Mouse (Mus musculus) MN1 (cell line): ENCODE measurements around the gene Stab2.

Experiments used
- DNase-seq: peaks from one replicate; pipeline ENCODE4 v3.0.0-alpha.2; 2016; ENCODE audit warnings: low spot score

The Stab2 gene

DNA sequence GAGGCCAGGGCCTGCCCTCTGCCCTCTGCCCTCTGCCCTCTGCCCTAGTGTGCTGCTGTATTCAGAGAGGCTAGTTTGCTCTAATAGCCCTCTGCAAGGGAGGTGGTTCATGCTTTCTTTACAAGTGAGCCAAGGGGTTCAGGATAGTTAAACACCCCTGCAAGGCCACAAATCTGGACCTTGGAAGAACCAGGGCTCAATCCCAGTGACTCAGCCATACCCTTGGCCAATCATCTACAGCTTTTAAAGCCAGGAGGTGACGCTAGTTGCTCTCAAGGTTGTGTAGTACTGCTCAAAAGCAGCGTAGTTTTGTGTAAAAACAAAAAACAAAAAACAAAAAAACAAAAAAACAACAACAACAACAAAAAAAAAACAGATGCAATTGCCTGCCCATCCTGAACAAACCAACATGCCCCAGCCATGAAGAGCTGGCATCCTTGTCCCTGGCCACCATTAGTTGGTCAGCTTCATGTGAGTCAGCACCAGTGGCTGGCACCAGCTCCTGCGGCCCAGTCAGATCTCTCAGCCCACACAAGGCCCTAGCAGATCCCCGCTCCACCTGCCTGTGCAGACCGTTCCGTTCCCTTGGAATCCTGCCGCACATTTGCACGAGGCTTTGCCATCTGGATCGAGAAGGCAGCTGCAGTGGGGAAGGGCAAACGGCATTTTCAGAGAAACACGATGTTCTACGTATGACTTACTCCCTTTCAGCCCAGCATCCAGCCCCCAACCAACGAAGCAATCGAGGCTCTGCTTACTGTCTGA lies 117.5 kb downstream of the Stab2 start:
- DNase-seq, result no peak

DNA sequence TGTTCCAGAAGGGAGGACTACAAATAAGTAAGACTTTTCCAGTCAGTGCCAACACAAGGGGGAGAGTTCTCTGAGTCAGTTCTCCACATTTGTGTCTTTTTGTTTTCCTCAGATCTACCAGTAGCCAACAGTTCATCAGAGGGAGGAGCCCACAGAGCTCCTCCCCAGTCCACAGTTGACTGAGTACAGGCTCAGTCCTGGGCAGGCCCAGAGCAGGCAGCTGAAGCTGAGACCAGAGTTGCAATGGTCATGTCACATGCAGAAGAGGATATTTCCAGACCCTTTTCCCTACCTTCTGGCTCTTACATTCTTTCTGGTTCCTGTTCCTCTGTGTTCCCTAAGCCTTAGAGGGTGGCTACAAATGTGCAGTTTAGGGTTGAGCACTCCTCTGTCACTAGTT lies 118.4 kb downstream of the Stab2 start:
- no peak for DNase-seq

DNA sequence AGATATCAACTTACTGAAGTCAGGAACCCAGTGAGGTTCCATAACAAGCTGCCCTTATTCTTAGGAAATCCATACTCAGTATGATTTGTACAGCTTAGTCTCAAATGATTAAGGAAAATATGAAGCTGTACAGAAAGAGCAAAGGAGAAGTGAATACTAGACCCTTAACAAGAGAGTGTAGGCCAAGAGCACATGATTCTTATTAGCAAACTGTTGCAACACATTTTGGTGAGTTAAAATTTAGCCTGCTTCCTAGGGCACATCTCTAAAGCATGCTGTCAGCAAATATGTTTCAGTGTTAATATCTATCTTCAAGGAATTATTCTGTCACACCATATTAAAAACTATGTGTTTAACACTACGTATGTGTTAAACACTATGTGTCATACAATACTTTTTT lies 121.4 kb downstream of the Stab2 start:
- no peak for DNase-seq

DNA sequence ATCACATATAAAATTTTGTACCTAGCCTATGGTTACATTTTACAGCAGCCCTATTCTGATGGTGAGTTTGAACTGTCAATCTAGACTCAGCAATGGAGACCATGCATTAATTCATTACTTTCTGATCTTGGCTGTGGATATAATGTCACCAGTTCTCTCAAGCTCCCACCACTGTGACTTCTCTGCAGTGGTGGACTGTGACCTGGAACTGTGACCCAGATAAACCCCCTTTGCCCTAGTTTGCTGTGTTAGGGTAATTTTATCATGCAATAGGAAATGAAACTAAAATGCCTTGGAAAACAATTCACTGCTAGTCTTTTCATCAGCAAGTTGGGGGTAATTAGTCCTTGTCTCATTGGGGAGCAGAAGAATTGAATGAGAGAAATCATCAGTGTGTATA lies 126.4 kb downstream of the Stab2 start:
- DNase-seq, result no peak

DNA sequence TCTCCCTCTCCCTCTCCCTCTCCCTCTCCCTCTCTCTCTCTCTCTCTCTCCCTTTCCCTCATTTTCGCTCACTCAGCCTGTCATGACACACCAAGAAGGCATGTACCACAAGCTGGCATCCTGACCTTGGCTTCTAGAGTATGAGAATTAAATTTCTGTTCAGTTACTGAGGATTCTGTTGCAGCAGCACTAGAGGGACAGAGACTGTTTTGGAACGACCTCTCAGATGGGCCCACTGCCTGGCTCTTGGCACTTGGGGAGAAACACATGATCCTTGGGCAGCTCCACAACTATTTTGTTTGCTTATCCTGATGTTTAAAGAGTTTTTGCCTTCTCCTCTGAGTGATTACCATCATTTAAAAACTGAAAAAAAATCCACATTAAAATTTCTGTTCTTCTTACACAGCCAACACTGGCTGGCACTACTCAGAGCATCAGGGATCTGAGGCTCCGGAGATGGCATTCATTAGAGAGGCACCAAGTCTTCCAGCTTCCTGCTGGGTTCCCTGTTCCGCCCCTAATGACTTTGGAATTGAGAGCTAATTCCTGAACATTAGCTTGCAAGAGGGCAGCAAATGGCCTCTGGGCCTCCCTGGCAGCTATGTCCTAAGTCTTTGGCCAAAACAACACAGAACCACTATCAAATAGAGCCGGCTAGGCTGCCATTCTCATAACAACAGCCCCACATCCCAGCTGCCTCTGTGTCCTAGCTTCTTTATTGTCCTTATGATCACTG lies 127.6 kb downstream of the Stab2 start:
- no peak for DNase-seq

DNA sequence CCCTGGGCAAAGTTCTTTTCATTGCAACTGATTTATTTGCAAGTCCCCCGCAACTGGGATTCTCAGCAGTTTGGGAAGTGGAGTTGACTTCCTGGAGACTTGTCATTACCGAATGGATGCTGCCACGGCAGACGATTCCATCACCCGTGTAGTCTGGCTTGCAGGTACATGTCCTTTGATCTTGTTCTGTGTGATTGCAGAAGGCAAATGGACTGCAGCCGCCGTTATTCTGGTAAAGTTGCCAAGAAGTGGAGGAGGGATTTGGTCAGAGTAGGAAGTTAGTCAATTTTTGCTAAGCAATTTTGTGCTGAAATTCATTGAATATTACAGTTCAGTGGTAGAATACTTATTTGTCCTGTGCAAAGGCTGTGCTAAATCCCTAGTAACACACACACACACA lies 129.1 kb downstream of the Stab2 start:
- DNase-seq, result no peak

DNA sequence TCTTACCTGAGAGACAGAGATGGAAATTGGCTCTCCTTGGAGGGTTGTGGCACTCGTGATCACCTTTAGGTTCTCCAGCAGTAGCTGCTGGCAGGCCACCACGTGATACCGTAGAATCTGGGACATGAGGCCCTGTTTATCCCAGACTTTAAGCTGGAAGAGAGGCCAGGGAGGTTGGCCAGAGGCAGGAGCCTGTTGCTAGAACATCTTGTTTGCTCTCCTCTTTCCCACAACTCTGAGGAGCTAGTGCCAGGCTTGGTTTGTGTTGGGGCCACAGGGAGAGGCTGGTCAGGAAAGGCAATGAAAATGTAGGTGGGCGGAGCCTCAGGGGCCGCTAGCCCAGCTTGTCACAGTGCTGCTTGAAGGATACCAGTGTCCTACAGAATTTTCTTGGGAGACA lies 135.2 kb downstream of the Stab2 start:
- no peak for DNase-seq

DNA sequence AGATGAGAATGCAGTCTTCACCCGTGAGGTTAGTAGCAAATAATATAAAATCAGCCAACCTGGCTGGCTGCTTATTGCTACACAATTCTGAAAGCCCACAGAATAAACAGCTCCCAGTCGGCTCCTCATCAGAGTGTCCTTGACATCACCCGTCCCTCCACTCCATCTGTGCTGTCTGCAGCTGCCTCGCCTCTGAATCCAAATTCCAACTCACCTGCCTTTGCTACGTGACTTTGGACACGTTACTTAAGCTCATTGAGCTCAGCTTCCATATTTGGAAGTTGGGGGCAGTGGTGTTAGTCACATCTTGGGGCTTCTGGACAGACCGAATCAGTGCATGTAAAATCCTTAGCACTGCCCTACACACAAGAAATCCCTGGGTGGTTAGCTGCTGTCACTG lies 135.7 kb downstream of the Stab2 start:
- DNase-seq, result no peak

DNA sequence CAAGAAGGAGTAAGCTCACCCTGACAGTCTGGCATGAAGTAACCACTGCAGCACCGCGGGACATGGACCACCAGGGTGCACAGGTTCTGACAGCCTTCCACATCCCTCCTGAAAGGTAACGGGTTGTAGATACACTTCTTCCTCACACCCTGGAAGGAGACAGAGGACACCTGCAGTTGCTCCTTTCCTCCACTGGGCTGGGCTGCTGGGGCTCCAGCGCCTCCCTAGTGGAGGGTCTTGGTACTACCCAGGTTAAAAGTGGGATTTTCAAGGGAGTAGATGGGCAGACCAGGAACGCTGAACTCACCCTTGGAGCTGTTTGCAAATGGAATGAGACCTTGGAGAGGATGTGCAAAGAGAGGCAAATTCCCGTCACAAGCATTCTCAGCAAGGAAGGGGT lies 144.4 kb downstream of the Stab2 start:
- DNase-seq, result no peak

DNA sequence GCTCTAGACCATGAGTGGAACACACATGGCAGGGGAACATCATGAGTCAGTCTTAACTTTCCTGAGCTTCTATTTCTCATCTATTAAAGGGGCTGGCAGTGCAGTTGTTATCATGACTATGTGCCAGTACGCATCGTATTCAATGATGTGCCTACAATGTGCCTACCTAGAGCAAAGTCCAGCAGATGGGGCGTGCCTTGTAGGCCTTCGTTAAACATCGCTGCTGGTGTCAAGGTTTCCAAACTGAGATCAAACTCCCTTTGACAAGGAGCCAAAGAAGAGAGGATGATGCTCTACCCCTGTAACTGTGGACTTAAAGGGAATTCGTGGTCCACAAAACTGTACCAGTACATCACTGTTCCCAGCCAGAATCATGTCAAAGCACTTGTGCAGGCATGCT lies 145.3 kb downstream of the Stab2 start:
- DNase-seq, result no peak

DNA sequence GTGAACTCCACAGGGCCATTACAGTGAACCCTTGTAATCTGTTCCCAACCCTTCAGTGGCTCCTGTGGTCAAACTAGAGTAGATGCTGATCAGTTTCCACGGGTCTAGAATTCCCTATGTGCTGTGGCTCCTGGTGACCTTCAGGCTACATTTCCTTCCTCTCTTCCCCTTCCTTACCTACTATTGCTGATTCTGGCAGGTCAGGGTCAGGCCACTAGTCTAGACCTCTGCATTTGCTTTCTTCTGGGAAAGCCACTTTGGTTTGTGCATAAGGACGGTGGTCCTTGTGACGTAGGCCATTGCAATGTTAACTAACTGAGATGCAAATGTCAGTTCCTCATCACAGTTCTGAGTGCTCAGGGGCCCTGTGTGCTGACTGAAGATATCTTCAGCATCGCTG lies 147.4 kb downstream of the Stab2 start:
- DNase-seq, result no peak

DNA sequence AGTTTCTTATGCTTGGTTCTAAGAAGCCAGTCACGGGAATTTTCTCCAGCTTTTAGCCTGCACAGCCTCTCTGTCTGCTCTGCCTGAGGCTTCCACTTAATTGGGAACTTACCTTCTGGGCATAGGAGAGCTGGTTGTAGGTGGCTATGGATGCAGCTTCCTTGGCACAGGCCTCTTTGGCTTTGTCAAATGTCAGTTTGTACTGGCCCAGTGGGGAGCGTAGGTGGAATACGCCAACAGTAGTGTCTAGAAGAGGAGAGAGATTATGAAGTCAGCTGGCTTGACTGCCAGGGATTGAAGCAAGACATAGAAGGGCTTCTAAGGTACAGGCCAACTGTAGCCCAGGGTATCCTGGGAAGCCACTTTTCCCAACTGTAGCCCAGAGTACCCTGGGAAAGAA lies 154.4 kb downstream of the Stab2 start:
- DNase-seq, result no peak

DNA sequence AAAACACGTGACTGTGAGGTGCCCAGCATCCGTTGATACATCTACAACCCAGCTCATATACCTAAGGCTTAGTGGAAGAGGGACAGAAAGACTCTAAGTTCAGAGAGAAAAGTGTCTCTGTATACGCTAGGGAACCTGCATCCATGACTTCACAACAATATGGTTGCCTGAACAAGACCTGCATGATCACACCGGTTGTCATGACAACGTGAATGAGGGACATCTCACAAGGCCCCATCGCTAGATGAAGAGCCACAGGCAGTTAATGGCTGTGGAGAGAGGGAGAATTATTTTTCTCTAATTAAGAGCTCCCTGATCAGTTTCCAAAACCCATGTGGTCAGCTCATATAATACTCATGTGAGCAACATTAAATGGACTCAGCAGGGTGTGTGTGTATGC lies 155.7 kb downstream of the Stab2 start:
- DNase-seq, result no peak

DNA sequence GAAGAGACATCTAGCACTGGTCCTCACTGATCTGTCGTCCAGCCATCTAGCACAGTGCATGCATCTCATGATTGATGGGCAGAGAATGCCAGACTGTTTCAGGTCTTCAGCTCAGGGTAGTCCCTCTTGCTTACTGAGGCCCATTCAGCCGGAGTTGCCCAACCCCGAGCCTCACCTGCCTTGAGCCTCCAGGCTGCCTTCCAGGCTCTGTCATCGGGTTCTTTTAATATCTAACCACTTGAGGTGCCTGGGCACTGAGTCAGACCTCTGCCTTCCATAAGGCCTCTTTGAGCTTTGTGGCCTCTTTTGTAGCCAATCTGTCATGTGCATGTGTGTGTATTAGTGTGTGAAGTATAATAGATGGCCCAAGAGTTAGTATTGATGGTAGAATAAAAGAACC lies 158.3 kb downstream of the Stab2 start:
- DNase-seq, result no peak

DNA sequence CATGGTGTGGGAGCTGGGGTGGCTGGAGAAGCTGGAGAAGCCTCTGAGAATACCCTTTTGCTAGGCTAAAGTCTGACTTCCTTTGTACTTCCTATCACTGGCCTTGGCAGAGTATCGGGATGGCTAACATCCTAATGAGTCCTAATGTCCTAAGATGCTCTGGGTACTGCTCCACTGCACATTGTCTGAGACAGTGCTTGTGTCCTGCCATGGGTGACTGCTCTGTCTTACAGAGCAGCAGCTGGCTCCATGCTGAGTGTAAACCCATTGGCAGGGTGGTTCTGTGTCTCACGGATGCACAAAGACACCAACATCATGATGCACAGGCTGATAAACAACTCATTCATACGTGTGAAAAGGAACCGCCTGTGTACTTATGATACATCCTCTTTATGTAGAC lies 158.7 kb downstream of the Stab2 start:
- DNase-seq, result no peak

DNA sequence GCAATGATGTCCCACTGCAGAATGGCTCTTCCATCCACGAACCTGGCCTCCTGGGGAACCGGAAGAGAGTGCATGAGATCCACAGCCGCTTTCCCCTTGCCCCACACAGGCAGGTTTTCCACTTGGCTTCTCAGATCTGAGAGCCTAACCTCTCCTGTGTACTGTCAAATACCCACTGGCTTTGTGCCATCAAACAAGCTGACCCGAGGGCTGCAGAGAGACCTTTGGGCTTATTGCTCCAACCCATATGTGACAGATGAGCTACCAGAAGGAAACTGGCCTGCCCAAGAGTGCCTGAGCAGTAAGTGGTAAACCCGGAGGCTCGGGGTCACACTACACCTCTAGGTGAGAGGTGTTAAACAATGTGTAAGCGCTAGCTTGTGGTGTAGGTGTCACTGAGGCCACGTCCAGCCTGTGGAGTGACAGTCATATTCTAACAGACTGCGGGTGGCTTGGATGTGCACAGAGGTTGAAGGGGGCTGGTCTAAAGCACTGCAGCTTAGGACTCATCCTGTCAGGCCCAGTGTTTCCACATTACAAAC lies 160.8 kb downstream of the Stab2 start:
- no peak for DNase-seq

DNA sequence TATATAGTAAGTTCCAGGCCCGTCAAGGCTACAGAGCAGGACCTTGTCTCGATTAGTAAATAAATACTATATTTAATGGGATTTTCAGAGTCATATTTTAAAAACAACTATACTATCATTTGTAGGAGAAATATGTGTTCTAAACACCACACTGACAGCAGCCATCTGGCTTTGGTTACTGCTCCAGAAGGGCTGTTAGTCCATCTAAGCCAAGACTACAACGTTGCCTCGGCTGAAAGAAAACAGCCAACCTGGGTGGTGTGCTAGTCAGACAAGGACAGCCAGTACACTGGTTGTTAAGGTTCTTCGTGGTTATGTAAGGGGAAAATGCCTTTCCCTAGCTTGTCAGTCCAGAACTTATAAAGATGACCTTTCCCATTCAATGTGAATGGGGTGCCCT lies 165.2 kb downstream of the Stab2 start:
- no peak for DNase-seq

DNA sequence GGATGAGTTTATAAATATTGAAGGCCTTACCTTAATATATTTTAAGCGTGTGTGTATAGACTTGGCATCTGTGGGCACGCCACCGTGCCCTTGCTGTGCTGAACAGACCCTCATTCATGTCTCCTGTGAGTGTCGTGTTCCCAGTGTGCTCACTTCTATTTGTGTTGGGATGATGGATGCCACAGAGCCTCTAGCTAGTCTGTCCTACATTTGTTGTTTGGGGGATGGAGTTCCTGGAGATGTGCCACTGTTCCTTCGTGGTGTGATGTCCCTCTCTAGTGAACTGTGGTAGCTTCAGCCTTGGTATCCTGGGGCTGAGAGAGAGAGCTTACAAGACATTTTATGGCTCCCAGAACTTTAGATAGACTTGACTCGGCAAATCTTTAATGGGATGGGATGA lies 169.0 kb downstream of the Stab2 start:
- DNase-seq, result no peak

DNA sequence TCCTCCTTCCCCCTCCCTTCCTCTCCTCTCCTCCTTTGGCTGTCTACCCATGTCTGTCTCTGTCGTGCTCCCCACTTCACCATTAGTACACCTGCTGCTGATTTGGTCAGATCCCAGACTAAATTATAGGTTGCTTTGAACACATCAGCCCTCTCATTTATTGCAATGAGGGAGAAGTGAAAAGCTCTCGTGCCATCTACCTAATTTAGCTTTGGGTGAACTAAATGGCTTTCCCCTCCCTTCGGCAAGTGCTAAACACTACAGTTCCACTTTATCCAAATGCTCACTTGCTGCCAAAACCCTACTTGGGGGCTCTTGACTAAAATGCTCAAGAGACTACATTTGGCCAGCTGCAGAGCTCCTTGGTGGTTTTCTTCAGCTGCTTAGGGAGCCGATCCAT lies 171.0 kb downstream of the Stab2 start:
- DNase-seq, result no peak

DNA sequence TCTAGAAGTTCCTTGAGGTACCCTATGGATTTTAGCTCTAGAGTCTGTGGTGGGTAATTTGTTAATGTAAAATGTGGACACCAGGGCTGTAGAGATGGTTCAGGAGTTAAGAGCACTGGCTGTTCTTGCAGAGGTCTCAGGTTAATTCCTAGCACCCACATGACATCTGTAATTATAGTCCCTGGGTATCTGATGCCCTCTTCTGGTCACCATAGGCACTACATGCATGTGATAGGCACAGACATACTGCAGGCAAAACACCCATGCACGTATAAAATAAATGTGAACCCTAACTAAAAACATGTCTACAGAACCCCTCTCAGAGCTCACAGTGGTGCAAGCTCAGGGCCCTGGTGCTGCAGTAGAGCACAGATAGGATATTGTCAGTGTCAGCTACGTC lies 178.3 kb downstream of the Stab2 start:
- DNase-seq, result no peak

DNA sequence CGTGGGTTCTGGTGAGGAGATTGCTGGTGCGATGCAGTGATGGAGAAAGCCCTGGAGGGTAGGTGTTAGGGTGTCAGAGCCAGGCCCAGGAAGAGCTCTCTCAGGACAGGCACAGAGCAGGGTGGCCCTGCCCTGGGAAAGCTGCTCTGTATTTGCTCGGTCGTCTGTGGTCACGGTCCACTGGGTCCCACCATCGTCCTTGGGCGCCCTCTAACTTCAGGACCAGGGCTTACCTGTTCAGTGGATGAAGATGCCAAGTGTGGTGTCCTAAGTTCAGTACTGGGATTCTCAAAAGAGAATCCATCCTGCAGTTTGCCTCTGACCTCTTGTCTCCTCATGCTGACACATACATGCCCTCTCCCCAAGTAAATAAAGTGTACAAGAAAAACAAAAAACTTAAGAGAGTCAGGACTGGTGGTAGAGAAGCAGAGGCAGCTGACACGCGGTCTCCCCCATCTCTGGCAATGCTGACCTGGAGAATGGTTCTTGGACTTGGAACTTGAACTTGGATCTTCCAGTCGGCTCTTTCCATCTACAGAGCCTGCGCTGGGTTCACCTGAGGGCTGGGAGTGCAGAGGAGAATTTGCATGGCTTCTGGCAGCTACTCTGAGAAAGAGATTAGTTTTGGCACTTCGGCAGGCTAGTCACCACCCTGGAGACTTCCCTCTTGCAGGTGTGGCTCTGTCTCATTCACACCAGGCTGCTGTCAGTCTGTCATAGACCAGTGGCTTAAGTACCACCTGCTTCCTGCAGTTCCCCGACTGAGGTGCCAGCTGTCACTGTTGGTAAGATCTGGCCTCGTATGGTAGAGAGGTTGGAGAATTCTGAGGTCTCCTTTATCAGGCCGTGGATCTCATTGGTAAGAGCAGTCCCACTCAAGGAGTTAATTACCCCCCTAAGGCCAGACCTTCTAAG lies 179.3 kb downstream of the Stab2 start:
- no peak for DNase-seq

DNA sequence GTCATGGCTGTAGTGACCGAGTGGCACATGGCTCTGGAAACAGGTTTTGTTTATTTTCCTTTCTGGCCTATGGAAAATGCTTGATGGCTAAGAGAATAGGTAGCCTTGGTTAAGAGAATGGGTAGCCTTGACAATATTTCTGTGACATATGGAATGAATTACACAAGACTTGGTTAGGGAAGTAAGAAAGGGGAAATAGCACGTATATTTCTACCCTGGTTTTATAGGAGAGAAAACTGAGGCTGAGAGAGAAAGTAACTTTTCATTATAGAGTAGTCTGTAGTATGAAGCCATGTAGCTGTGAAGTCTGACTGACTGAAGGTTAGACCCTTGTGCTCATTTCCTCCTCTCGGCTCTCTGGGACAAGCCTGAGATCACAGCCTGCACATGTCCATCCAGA lies 180.9 kb downstream of the Stab2 start:
- DNase-seq, result no peak
